Mouse (Mus musculus): ENCODE data around the gene Aco2. TPM values are rescaled to one million over a fixed set of nuclear protein-coding genes. Genes with fewer than 3 reads are reported as not detected.

Aco2 gene
- polyA plus RNA-seq, 1 experiment from 2014 or later, result 298 TPM

DNA sequence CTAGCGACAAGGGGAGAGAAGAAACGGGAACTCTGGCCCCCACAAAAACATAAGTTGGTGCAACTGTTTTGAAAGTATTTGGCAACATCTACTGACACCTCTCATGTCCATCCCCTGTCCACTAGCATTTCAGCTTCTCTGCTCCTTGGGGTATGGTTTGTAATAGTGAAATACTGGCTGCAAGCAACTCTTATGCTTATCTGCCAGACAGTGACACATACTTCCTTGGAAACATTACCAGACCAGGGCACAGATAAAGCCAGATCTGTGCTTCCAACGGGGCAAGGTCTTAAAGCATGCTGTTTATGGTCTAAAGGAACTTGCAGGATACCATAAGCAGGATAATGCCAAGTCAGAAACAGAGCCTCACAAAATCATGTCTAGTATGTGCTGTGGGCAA is 86.8 kb downstream of the Aco2 start:
- peaks cover 18% of the 10 kb centered on the region for H3K36me3 ChIP-seq
- no peaks in the 10 kb centered on the region for H3K27me3 ChIP-seq (replicated peaks)
- 93% methylated on average over 3 of the region's 3 CpGs for WGBS
- H3K4me1 ChIP-seq, result peaks cover 18% of the 10 kb centered on the region
- H3K4me2 ChIP-seq, result peak overlapping the region; percentile 97; the same call in 1 of the 2 replicates
- no peaks in the 10 kb centered on the region for H3K9me3 ChIP-seq (replicated peaks)
- no peak overlapping the region for H3K27ac ChIP-seq (replicated peaks)
- H3K4me3 ChIP-seq (replicated peaks), result no peak overlapping the region
- no peak for ATAC-seq (ENCODE audit: low FRiP score)
- no peak overlapping the region for H3K9ac ChIP-seq (replicated peaks)

DNA sequence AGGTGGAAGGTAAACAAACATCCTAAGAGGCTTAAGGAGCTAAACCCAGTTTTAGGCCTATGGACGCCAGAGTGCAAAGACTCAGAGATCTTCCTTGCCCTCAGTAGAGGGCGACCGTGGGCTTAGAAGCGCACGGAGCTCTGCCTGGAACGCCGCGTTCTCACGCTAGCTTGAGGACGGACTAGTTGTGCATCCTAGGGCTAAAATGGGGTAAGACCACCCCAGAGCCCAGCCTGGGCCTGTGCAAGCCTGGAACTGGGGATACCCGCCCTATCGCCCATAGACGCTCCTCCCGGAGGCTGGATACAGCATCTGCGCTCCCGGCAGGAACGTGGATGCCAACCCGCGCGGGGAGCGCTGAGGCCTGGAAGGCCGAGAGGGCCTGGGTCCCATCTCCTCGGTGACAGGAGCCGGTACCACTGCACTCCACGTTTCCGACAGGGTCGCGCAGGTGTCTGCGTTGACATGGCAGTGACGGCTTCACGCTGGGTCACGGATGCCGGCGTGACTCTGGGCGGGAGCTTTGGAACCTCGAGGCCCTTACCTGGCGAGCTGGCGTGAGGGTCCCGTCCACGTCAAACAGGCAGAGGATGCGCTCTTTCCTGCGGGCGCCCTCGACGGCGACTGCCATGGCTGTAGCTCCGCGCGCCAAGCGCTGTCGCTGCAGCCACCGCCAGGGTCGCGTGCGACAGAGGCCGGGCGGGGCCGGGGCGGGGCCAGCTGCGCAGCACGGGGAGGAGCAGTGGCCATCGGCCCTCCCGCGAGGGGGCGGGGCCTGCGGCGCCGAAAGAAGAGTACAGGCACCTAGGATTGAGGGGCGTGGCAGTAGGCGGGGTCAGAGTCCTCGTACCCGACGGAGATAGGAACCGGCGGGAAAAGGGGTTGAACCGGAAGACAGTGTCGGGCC is 88.3 kb downstream of the Aco2 start, which contains the start of gene Pmm1:
TSS of gene Pmm1 (minus strand) at position 760 of the 907 bp plus-strand sequence.
- WGBS, result under 1% methylated on average over 77 of the region's 77 CpGs
- Histone ChIP-seq H3K4me3 (replicated peaks) (peak within 1 kb of the TSS; percentile 84), H3K9ac (replicated peaks) (peak within 1 kb of the TSS; percentile 92), H3K9me3 (replicated peaks) (no peaks in the 10 kb centered on the region), H3K4me1 (peaks cover 18% of the 10 kb centered on the region), H3K36me3 (peaks cover 3% of the 10 kb centered on the region), H3K27me3 (replicated peaks) (no peaks in the 10 kb centered on the region), H3K4me2 (peak within 1 kb of the TSS; percentile 97), H3K27ac (replicated peaks) (peak within 1 kb of the TSS; percentile 95)
- peak; percentile 98 for ATAC-seq (ENCODE audit: low FRiP score)

GRCm38 (mm10) chr15:81961078-81961451 is 89.0 kb downstream of the Aco2 start:
- Histone ChIP-seq H3K27ac (replicated peaks) (peak overlapping the region; percentile 95; the same call in 1 of the 2 replicates), H3K9me3 (replicated peaks) (no peaks in the 10 kb centered on the region), H3K4me1 (peaks cover 18% of the 10 kb centered on the region), H3K4me2 (peak overlapping the region; percentile 97), H3K4me3 (replicated peaks) (peak overlapping the region; percentile 84), H3K27me3 (replicated peaks) (no peaks in the 10 kb centered on the region), H3K36me3 (no peaks in the 10 kb centered on the region), H3K9ac (replicated peaks) (no peak overlapping the region)
- WGBS, result 2% methylated on average over 6 of the region's 8 CpGs
- ATAC-seq (ENCODE audit: low FRiP score), result peak; percentile 40

DNA sequence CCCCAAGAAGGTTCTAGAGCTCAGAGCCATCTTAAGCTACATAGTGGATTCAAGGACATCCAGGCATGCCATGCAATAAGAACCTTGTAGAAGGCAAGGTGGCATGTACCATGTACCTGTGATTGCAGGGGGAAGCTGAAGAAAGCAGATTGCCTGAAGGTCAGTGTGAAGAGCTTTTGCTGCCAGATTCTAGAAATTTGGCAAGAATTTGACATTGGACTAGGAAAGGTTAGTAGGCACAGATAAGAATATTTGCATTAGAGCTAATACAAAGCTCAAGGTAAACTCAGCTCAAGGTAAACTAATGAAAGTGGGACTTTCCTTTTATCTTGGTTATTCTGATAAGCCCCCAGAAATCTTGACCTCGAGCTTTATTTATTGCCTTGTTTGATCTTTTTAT is 92.2 kb downstream of the Aco2 start:
- no peaks in the 10 kb centered on the region for H3K36me3 ChIP-seq
- H3K9ac ChIP-seq (replicated peaks), result no peak overlapping the region
- ATAC-seq (ENCODE audit: low FRiP score), result no peak
- H3K27ac ChIP-seq (replicated peaks), result no peak overlapping the region
- no peaks in the 10 kb centered on the region for H3K9me3 ChIP-seq (replicated peaks)
- H3K27me3 ChIP-seq (replicated peaks), result no peaks in the 10 kb centered on the region
- no peak overlapping the region for H3K4me2 ChIP-seq
- WGBS, result 45% methylated on average over 1 of the region's 1 CpGs
- peaks cover 13% of the 10 kb centered on the region for H3K4me1 ChIP-seq
- H3K4me3 ChIP-seq (replicated peaks), result no peak overlapping the region

Other genes starting within 250 kb of the Aco2 start
- gene L3mbtl2, start 208.4 kb upstream of the Aco2 start, polyA plus RNA-seq (2015; fragmentation: Nextera tagmentation; extraction: Ambion mirVana), result 28.0 and 28.8 TPM in 2 replicates
- gene Chadl, start 175.0 kb upstream of the Aco2 start, polyA plus RNA-seq (2015; fragmentation: Nextera tagmentation; extraction: Ambion mirVana), result 31.7 and 34.9 TPM in 2 replicates
- 41.7 and 41.9 TPM in 2 replicates for gene Zc3h7b, start 127.3 kb upstream of the Aco2 start, polyA plus RNA-seq (2015; fragmentation: Nextera tagmentation; extraction: Ambion mirVana)
- gene Rangap1, start 126.8 kb upstream of the Aco2 start, polyA plus RNA-seq (2015; fragmentation: Nextera tagmentation; extraction: Ambion mirVana), result 127 and 128 TPM in 2 replicates
- 20.5 and 21.0 TPM in 2 replicates for gene Tef, start 69.9 kb upstream of the Aco2 start, polyA plus RNA-seq (2015; fragmentation: Nextera tagmentation; extraction: Ambion mirVana)
- 14.7 and 16.1 TPM in 2 replicates for gene Tob2, start 13.5 kb upstream of the Aco2 start, polyA plus RNA-seq (2015; fragmentation: Nextera tagmentation; extraction: Ambion mirVana)
- 111 and 122 TPM in 2 replicates for gene Phf5a, start 398 bp upstream of the Aco2 start, polyA plus RNA-seq (2015; fragmentation: Nextera tagmentation; extraction: Ambion mirVana)
- gene Polr3h, start 53.9 kb downstream of the Aco2 start, polyA plus RNA-seq (2015; fragmentation: Nextera tagmentation; extraction: Ambion mirVana), result 93.2 and 107 TPM in 2 replicates
- gene Csdc2, start 64.5 kb downstream of the Aco2 start, polyA plus RNA-seq (2015; fragmentation: Nextera tagmentation; extraction: Ambion mirVana), result 194 and 220 TPM in 2 replicates
- gene Pmm1, start 88.6 kb downstream of the Aco2 start, polyA plus RNA-seq (2015; fragmentation: Nextera tagmentation; extraction: Ambion mirVana), result 99.8 and 111 TPM in 2 replicates
- gene 1700029P11Rik, start 108.2 kb downstream of the Aco2 start, polyA plus RNA-seq (2015; fragmentation: Nextera tagmentation; extraction: Ambion mirVana), result not detected in 2 replicates
- 41.6 and 74.7 TPM in 2 replicates for gene Xrcc6, start 115.5 kb downstream of the Aco2 start, polyA plus RNA-seq (2015; fragmentation: Nextera tagmentation; extraction: Ambion mirVana)
- 54.1 and 64.0 TPM in 2 replicates for gene Desi1, start 161.6 kb downstream of the Aco2 start, polyA plus RNA-seq (2015; fragmentation: Nextera tagmentation; extraction: Ambion mirVana)
- gene Snu13, start 175.3 kb downstream of the Aco2 start, polyA plus RNA-seq (2015; fragmentation: Nextera tagmentation; extraction: Ambion mirVana), result 230 and 272 TPM in 2 replicates
- gene 4930407I10Rik, start 186.8 kb downstream of the Aco2 start, polyA plus RNA-seq (2015; fragmentation: Nextera tagmentation; extraction: Ambion mirVana), result not detected in 2 replicates
- gene Mei1, start 197.7 kb downstream of the Aco2 start, polyA plus RNA-seq (2015; fragmentation: Nextera tagmentation; extraction: Ambion mirVana), result 0.05 TPM in 1 of 2 replicates, not detected in the other